In genomic region chr4:105113042-105113441, GRCm38 (mm10) we compare ENCODE assay signal across 21 mouse cellular contexts. TPM values are rescaled to one million over a fixed set of nuclear protein-coding genes. Genes with fewer than 3 reads are reported as not detected.
"Had no signal": no experiment of that assay in that cellular context is flagged by ENCODE, and none has a peak within 500 bp of the region (broad histone marks: within the 10 kb centered on the region; RNA-seq: fewer than 3 reads in every experiment).

No protein-coding gene starts in this region.

- ATAC-seq: hindbrain, postnatal 0 days; liver, embryonic 12.5 days had no signal

- H3K27me3 ChIP-seq: heart, embryonic 12.5 days; hindbrain, embryonic 13.5 days; hindbrain, embryonic 15.5 days had no signal

- H3K4me2 ChIP-seq: heart, embryonic 12.5 days; hindbrain, embryonic 13.5 days; hindbrain, embryonic 15.5 days; limb, embryonic 13.5 days; limb, embryonic 15.5 days; liver, embryonic 12.5 days had no signal

- H3K36me3 ChIP-seq: heart, embryonic 10.5 days; heart, embryonic 12.5 days; hindbrain, embryonic 13.5 days; hindbrain, embryonic 15.5 days; limb, embryonic 13.5 days; limb, embryonic 15.5 days; liver, embryonic 12.5 days had no signal

- H3K9ac ChIP-seq: heart, embryonic 12.5 days; hindbrain, embryonic 13.5 days; hindbrain, embryonic 15.5 days; limb, embryonic 13.5 days; limb, embryonic 15.5 days; liver, embryonic 12.5 days; liver, embryonic 14.5 days had no signal

- H3K4me3 ChIP-seq: heart, embryonic 10.5 days; heart, embryonic 12.5 days; hindbrain, embryonic 13.5 days; hindbrain, embryonic 15.5 days; limb, embryonic 13.5 days; limb, embryonic 15.5 days; liver, embryonic 12.5 days had no signal

- DNase-seq: gastrocnemius, postnatal 14 days; heart, adult 18-20 months; heart, postnatal 10 days; heart, postnatal 36 days; kidney, adult 18-20 months; kidney, adult 8-10 months; kidney, postnatal 10 days; kidney, postnatal 4 days; layer of hippocampus, adult 9-11 months; layer of hippocampus, postnatal 36 days; left cerebral cortex, postnatal 4 days had no signal

- H3K9me3 ChIP-seq: heart, embryonic 10.5 days; heart, embryonic 12.5 days; hindbrain, embryonic 13.5 days; hindbrain, embryonic 15.5 days; limb, embryonic 13.5 days; limb, embryonic 15.5 days; liver, embryonic 12.5 days had no signal

- H3K27ac ChIP-seq: heart, embryonic 10.5 days; hindbrain, embryonic 13.5 days; hindbrain, embryonic 15.5 days; hindbrain, postnatal 0 days; limb, embryonic 13.5 days; liver, embryonic 12.5 days; liver, embryonic 14.5 days had no signal

- H3K4me1 ChIP-seq: liver, embryonic 12.5 days had no signal

RNA-seq across cellular contexts. Expression of gene Plpp3, which starts 44.1 kb away (rescaled TPM):
- total RNA-seq: granulocyte monocyte progenitor cell, adult 5-6 weeks had no signal
